Mouse (Mus musculus) monocyte, adult 2 months (primary cell): ENCODE results near the gene Spsb3.

Source experiments
- DNase-seq, 2 experiments: peaks; one replicate each; pipeline ENCODE4 v3.0.0; 2022; ENCODE audit warnings: low spot score in 2 of 2, low read depth in 1 of 2

Gene Spsb3

GRCm38 (mm10) chr17:24886134-24886931 lies at the start of gene Spsb3, which contains the start of gene Nubp2:
Gene Spsb3, plus strand, starts transcription at chr17:24886643.
Gene Nubp2, minus strand, starts transcription at chr17:24886349.
- peak; percentile 90 to 99 for DNase-seq

DNA sequence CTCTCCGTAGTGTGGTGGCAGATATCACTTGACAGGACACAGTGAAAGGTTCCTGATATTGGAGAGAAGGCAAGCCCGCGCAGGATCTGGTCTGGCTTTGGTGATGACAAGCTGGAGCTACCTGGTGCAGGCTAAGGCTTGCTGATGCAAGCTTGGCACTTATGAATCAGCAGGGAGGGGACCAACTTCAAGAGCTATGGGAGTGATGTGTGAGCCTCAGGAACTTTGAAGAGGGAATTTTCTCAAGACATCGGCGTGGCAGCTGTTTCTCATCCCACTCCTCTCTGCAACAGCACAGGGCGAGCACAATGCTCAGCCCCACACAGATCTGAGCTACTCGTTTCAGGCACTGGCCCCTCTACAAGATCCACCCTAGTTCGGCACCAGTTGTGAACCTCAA lies 46.6 kb upstream of the Spsb3 start, which contains the start of gene Hagh:
Hagh (plus strand) TSS at position 302 of the 400 bp plus-strand sequence.
- no peak for DNase-seq

GRCm38 (mm10) chr17:24840341-24840740 lies 46.1 kb upstream of the Spsb3 start:
- no peak for DNase-seq

GRCm38 (mm10) chr17:24841133-24841532 lies 45.3 kb upstream of the Spsb3 start:
- DNase-seq, result no peak

DNA sequence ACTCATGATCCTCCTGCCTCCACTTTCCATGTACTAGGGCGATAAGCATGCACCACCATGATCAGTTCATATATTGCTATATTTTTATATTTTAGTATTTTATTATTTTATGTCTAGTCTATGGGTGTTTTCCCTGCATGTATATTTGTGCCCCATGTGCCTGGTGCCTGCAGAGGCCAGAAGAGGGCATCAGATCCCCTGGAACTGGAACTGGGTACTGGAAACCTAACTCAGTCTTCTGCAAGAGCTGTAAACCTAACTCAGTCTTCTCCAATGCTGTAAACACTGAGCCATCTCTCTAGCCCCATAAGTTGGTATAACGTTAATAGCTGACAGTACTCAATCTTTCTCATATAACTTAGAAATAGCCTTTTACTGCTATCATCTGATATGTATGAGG lies 43.8 kb upstream of the Spsb3 start:
- DNase-seq, result no peak

DNA sequence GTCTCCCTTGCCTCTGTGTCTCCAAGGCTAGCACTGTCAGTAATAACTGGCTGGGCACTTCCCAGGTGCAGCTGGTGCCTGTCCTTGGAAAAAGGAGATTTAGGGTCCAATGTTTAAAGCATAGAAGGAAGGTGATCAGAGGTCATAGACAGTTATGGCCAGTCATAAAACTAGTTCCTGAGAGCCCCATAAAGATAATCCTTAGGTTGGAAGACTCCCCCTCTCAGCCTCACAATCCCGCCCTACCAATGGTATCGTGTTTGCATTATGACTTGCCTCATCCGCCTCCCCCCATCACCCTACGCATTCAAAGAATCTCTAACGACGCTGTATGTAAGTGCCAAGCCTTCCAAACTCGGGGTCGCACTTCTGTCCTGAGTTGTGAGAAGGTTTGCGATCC lies 41.9 kb upstream of the Spsb3 start:
- no peak for DNase-seq

DNA sequence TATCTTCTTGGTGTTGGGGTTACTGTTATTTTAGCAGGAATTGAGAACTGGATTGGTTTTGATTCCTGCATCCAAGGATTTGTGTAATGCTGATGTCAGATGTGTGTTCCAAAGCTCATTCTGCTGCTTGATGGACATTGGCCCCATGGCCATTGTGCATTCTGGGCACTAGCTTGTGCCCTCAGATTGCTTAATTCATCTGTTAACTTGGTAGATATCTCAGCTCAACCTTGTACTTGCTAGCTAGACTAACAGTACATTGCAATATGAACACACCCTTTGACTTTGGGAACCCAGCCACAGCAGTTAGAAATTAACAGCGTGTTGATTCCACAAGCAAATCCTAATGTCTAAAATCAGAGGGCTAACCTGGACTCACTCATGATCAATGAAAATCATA lies 39.1 kb upstream of the Spsb3 start:
- DNase-seq, result no peak

DNA sequence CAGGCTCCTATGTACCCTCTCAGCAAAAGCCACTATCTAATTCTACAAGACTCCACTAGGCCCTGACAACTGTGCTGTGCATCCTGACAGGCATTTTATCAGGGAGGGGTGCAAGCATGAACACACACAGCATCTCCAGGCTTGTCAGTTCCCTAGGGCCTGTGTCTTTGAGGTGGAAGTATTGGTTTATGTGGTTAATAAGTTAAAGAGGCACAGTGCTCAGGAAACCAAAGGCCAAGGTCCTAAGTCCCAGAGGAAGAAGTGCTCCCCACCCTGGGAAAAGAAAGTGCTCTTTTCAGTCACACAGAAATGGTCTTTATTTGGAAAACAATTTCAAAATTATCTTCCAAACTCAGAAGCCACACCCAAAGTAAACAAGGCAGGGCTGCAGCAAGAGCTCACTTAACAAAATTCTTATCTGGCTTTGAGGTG lies 37.8 kb upstream of the Spsb3 start:
- DNase-seq, result no peak

- no peak for DNase-seq
Observed at GRCm38 (mm10) chr17:24849733-24850064, 36.7 kb upstream of the Spsb3 start.

- peak; percentile 86 to 88 for DNase-seq
Observed at GRCm38 (mm10) chr17:24850065-24850772, 36.2 kb upstream of the Spsb3 start, which contains the start of gene Fahd1. Gene Fahd1, minus strand, starts transcription at chr17:24850364.

GRCm38 (mm10) chr17:24850773-24851127 lies 35.7 kb upstream of the Spsb3 start:
- DNase-seq, result no peak

- DNase-seq, result peak in 1 of 2 experiments; percentile 18
Observed at GRCm38 (mm10) chr17:24851381-24852125, 34.9 kb upstream of the Spsb3 start.

DNA sequence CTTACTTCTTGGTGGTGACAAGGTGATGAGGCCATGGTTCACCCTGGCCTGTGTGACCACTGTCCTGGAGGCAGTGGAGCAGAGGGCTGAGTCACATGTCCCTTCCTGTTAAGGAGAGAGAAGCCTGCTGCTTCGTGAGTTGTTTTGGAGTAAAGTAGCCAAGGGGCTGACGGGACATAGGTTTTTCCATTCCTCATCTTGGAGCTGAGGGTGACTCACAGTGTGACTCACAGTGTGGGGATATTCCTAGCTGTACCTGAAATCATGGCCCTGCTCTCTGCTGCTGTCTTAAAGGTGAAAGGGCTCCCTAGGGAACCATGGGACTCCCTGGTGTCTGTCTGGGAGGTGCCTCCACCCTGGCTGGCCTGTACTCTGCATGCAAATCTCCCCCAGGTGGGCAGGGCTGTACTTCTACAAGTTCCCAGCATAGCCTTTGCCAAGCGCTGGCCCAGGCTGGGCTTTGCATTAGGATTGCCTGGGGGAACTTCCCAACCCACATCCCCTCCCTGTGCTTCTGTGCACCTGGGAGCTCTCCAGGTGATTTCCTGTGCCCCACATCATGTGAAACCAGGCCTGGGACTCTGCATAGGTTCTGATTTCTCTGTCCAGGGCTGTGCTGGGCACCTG lies 30.5 kb upstream of the Spsb3 start:
- DNase-seq, result no peak

- DNase-seq, result no peak
Observed at GRCm38 (mm10) chr17:24856589-24856988, 29.9 kb upstream of the Spsb3 start.

- DNase-seq, result no peak
Observed at GRCm38 (mm10) chr17:24857831-24858470, 28.5 kb upstream of the Spsb3 start.

DNA sequence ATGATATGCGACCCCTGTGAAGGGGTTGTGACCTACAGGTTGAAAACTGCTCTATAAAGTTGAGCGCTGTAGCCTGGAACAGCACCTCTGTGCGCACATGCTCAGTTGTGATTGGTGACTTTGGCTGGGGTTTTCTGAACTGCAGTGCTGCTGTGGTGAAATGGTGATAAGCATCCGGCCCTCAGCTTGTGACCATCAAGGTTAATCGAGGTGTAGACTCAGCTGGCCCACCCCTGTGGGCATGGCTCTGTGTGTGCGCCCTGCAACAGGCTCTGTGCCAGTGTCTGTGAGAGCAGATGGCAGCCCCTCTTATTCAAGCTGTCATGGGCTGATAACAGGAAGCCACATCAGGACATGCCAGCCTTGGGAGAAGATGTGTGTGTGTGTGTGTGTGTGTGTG lies 27.5 kb upstream of the Spsb3 start:
- no peak for DNase-seq

GRCm38 (mm10) chr17:24860076-24860475 lies 26.4 kb upstream of the Spsb3 start:
- DNase-seq, result no peak

GRCm38 (mm10) chr17:24861785-24862184 lies 24.7 kb upstream of the Spsb3 start:
- no peak for DNase-seq

GRCm38 (mm10) chr17:24865776-24866175 lies 20.7 kb upstream of the Spsb3 start, which contains the start of gene Igfals:
Gene Igfals, plus strand, starts transcription at chr17:24865997.
- no peak for DNase-seq

DNA sequence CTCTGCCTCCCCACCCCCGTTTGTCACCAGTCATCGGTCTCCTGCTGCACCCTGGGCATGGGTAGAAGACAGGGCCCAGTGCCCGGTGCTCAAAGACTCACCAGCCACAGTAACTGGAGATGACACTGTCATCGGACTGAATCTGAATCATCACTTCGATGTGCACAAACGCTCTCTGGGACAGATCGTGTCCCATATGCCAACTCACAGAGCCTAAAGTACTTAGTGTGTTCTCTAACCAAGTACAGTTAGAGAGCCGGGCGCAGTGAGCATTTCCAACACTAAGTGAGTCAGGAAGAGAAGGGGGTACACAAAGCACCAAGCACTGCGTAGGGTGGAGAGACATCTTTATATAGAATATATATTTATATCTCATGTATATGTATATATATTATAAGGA lies 18.5 kb upstream of the Spsb3 start:
- no peak for DNase-seq
